Mouse (Mus musculus) MN1 (cell line): ENCODE data around the gene Dennd5a.
"Not testable (repeated sequence)": the region's sequence is repeated elsewhere in the genome, so short reads cannot be mapped to it uniquely, and the experiment has no call there.

Experiments
- DNase-seq: peaks from one replicate; pipeline ENCODE4 v3.0.0-alpha.2; 2016; ENCODE audit warnings: low spot score

Dennd5a gene

GRCm38 (mm10) chr7:109959716-109960612 is at the start of gene Dennd5a:
Dennd5a (minus strand) TSS chr7:109960470.
- peak; percentile 90 for DNase-seq

DNA sequence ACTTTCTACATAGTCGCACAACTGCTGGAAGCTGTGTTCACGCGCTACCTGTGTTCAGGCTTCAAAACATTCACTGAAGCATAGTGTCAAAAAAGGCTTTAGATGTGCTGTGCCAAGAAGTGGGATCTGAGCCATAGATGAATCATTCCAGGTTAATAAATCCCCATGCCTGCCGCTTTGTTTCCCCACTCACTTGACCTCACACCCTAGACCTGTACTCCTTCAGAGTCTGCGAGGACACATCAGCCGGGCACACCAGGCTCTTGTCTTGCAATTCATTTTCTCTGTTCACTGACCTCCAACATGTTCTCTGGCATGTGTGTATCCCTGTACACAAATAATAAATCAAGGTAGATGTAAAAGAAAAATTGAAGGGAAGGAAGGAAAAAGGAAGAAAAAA is 48.8 kb upstream of the Dennd5a start:
- DNase-seq, result no peak

DNA sequence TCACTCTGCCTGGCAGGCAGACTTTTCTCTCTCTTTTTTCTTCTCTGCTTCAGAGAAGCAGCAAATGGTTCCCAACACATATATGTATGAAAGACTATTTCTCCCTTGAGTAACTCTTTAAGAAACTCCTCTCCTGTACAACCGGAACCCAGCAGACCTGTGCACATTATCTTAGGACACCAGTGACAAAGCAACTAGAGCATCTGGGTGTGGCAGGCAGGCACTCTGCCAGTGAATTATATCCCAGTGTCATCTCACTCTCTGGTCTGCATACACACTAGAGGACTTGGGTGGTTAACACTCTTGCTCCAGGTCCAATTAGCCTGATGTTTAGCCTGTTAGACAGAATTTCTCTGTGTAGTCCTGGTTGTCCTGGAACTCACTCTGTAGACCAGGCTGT is 48.2 kb upstream of the Dennd5a start:
- no peak for DNase-seq

DNA sequence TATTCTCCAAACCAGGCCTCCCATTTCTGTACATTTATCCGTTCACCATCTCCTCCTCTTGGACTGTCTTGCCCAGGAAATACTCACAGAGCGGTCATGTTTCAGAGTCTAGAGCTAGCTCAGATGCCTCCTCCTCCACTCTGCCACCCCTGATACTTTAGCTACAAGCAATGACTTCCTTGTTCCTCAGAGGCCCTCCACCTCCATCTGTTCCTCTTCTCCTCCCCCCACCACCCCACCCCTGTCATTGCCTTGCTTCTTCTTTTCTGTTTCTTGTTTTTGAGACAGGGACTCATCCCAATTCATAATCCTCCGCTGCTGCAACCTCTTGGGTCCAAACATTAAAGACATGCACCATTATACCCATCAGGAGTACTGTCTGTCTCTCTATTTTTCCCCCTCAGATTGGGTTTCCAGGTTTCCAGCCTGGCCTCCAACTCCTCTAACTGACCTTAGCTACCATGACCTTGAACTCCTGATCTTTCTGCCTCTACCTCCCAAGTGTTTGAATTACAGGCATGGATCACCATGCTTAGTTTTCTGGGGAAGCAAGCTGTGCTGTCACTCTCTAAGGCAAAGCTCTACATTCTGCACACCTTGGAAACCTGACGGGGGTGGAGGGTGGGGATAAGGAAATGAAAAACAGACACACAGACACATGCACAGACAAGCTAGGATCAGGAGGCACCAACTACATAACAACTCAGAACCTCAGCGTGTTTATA is 46.4 kb upstream of the Dennd5a start:
- no peak for DNase-seq

DNA sequence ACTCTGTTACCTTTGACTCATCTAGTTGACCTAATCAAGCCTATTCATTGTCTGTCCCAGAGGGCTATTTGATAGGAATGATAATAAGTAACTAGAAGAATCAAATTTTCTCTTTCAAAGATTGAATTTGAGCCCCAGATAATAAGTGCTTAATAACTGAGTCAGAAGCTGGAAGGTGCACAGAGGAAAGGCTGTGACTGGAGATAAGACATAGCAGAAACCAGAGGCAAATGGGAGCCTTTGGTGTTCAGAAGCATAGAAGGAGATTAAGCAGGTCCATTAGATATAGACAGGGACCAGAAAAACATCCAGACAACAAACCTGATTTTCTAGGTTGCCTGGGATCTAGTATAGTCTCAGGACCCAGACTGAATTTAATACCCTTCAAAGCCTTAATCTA is 45.7 kb upstream of the Dennd5a start:
- peak; percentile 49 for DNase-seq

GRCm38 (mm10) chr7:110002968-110003367 is 42.7 kb upstream of the Dennd5a start:
- DNase-seq, result peak; percentile 85

- DNase-seq, result no peak
These were observed 41.8 kb upstream of the Dennd5a start for GRCm38 (mm10) chr7:110002092-110002491.

DNA sequence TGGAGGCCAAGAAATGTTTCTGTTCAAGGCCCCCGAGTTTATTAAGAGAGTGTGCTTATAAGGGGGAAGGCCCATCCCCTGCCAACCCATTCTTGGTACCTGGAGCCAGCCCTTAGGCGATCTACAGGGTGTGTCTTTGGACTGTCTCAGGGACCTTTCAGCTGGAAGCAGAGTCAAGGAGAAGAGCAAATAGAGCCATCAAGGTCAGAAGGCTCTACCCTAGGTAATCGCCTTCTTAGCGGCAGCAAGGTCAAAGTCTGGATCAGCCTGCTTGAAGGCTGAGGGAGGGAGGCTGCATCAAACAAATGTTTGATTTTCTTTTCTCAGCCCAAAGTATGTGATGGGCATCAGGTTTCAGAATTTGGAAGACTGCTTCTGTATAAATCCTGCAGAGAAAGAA is 38.1 kb upstream of the Dennd5a start:
- no peak for DNase-seq

DNA sequence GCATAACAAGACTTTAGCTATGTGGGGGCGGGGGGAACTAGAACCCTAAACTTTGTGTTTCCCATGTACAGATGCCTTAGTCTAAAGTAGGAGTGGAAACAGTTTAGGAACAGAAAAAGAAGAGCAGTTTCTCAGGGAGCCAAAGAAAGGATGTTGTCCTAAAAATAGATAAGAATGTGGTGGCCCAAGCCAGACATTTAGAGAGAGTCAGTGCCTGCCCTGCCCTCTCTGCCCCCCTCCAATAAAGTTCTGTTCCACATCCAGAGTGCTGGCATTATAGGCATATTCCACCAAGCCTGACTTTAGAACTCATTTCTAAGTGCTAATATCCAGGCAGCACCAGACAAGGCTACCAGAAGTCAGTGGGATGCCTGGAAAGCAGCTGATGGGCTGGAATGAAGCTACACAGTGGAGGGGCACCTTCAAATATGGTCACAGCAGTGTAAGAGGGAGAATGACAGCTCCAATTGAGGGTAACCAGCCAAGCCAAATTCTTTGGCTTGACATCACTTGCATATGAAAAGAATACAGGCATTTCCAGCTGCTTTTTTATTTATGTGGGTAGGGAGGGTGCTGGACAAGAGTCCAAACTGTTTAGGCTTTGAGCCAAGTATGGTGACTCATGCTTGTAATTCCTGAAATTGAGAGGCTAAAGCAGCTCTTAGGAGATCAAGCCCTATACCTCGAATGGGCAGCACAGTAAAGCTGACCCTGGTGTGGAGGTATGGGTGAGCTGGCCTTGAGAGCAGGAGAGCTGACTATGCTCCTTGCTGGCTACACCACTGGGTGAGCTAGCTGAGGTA is 33.1 kb upstream of the Dennd5a start:
- DNase-seq, result peak; percentile 86

DNA sequence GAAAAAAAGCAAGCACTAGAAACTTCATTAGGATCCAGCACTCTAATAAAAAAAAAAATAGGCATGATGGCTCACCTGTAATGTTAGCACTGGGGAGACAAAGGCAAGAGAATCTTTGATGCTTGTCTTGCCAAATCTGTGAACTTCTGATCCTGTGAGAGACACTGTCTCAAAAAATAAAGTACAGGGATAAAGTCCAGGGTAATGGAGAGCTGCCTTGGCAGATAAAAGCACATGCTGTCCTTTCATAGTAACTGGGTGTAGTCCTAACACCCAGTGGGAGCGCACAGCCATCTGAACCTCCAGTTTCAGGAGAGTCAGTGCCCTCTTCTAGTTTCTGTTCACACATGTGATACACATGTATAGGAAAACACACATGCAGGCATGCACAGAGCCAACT is 31.0 kb upstream of the Dennd5a start:
- no peak for DNase-seq

- DNase-seq, result not testable (repeated sequence)
These were observed 26.5 kb upstream of the Dennd5a start, which contains the start of gene Tmem41b for GRCm38 (mm10) chr7:109986775-109987174. Tmem41b (minus strand) TSS chr7:109986929.

DNA sequence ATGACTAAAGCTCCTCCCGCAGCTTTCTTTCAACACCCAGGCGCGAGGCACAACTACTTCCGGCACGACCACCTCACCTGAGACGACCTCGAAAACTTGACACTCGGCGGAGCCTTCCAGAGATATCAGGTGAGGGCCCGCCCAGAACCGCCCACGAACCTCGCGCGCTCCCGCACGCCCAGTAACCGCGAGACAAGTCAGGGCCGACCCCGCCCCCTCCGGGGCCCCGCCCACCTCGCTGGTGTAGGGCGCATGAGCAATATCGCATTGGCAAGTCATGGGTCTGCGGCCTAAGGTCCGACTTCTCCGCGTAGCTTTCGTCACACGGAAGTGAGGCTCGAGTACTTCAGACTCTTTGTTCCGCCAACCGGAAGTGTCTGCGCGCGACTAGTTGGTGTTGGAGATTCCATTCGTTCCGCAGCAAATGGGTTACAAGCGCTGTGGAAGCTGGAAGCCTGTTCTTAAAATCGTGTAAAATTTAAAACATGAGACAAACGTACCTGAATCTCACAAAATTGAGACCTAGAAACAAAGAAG is 25.9 kb upstream of the Dennd5a start:
- peak; percentile 99 for DNase-seq

DNA sequence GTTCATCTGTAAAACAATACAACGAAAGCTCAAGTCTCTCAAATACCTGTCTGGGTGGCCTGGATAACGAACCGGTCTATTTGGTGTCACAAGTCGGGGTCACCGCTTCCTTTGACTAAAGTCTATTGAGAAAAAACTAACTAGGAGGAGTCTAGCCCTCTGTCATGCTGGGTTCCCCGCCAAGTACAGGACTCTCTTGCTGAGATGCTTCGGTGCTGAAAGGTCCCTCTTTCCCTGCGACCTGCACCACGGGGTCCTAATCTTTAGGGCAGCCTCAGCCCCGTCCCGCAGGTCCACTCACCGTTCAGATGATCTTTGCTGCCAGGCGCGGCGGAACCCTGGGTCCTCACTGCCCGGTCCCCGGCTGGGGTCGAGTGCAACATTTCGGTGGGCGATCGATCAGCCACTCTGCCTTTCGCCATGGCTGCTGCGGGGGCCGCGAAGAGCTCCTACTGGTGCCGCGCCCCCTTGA is 25.4 kb upstream of the Dennd5a start:
- peak; percentile 21 for DNase-seq

DNA sequence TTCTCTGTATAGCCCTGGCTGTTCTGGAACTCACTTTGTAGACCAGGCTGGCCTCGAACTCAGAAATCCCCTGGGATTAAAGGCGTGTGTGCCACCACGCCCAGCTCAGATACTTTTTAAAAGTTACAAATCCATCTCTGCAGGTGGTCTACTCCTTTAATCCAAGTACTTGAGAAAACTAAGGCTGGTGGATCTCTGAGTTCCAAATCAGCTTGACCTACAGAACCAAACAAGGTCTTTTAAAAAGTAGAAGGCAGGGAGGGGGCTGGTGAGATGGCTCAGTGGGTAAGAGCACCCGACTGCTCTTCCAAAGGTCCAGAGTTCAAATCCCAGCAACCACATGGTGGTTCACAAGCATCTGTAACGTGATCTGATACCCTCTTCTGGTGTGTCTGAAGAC is 24.3 kb upstream of the Dennd5a start:
- DNase-seq, result not testable (repeated sequence)

DNA sequence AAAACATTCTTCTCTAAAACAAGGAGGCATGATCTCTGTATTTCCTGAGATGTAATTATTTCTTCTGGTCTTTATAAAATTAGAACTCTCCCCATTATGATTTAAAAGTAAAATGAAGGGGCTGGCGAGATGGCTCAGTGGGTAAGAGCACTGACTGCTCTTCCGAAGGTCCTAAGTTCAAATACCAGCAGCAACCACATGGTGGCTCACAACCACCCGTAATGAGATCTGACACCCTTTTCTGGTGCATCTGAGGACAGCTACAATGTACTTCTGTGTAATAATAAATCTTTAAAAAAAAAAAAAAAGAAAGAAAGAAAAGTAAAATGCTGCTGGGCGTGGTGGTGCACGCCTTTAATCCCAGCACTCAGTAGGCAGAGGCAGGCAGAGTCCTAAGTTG is 16.9 kb upstream of the Dennd5a start:
- DNase-seq, result peak; percentile 43

GRCm38 (mm10) chr7:109975966-109976715 is 15.9 kb upstream of the Dennd5a start:
- DNase-seq, result no peak

DNA sequence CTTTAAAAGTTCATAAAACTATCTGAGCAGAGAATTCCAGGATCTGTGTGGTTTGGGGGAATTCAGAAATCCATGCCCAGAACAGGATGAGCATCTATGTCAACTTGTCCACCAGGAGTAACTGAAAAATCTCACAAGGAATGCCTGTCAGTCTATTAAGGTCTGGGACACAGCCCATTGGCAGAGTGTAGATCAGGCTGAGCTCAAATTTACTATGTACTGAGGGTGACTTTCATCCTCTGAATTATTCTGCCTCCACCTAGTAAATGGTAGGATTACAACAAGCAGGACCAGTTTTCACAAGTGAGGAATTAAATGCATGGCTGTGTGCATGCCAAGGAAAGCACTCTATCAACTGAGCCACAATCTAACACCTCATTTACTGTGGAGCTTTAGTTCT is 9.3 kb upstream of the Dennd5a start:
- no peak for DNase-seq

- peak; percentile 84 for DNase-seq
These were observed 8.7 kb upstream of the Dennd5a start for GRCm38 (mm10) chr7:109968924-109969450.

- no peak for DNase-seq
These were observed 7.7 kb upstream of the Dennd5a start for GRCm38 (mm10) chr7:109967805-109968579.

GRCm38 (mm10) chr7:109965658-109966057 is 5.4 kb upstream of the Dennd5a start:
- DNase-seq, result no peak
